Mouse (Mus musculus) hindbrain, embryonic 15.5 days (tissue): ENCODE measurements at regions not wholly inside any gene's neighbourhood (a gene's known extent, or its start where the extent isn't known, plus 50 kb on each side); places are given as distances from the start of the nearest gene placed in this dataset.

ENCODE experiments used
- ATAC-seq: fragments of 200-750 bp; cut with Nextera tagmentation; 2 replicates; pipeline ENCODE4 v1.8.0; 2017; ENCODE audit warnings: low read depth, moderate number of reproducible peaks, moderate TSS enrichment; ENCODE audit not compliant: low FRiP score
- H3K27ac ChIP-seq: fragments of 300-500 bp; sonication (generic); replicated peaks from 2 replicates; pipeline ENCODE4 v1.5.1; 2015; ENCODE audit warnings: mild to moderate bottlenecking, inconsistent platforms
- H3K27me3 ChIP-seq: fragments of 300-500 bp; sonication (generic); 2 replicates; pipeline ENCODE4 v1.6.1; 2015; ENCODE audit warnings: control low read depth, inconsistent platforms
- H3K36me3 ChIP-seq: fragments of 300-500 bp; sonication (generic); 2 replicates; pipeline ENCODE4 v1.6.1; 2015; ENCODE audit warnings: control low read depth, inconsistent platforms
- H3K4me1 ChIP-seq: fragments of 300-500 bp; sonication (generic); replicated peaks from 2 replicates; pipeline ENCODE4 v1.6.1; 2015; ENCODE audit warnings: control low read depth, inconsistent platforms
- H3K4me2 ChIP-seq: fragments of 300-500 bp; sonication (generic); 2 replicates; pipeline ENCODE4 v1.6.1; 2015; ENCODE audit warnings: moderate library complexity, mild to moderate bottlenecking, inconsistent platforms
- H3K4me3 ChIP-seq: fragments of 300-500 bp; sonication (generic); 2 replicates; pipeline ENCODE4 v1.5.1; 2015; ENCODE audit warnings: mild to moderate bottlenecking, inconsistent platforms
- H3K9ac ChIP-seq: fragments of 300-500 bp; sonication (generic); 2 replicates; pipeline ENCODE4 v1.6.1; 2015; ENCODE audit warnings: inconsistent platforms
- H3K9me3 ChIP-seq: fragments of 300-500 bp; sonication (generic); 2 replicates; pipeline ENCODE4 v1.6.1; 2016; ENCODE audit warnings: control low read depth, inconsistent platforms
- WGBS: fragments of 180-500 bp; shearing (Covaris S2); methylation state at CpG from one replicate; pipeline ENCODE4 v1.1.7; 2015; 5-methylcytosine and 5-hydroxymethylcytosine counted together

GRCm38 (mm10) chr14:109941944-109942343, 813.0 kb downstream of the Slitrk6 start:
- Histone ChIP-seq H3K9me3 (no peaks in the 10 kb centered on the region), H3K9ac (no peak overlapping the region), H3K27ac (no peak overlapping the region), H3K4me2 (no peak overlapping the region), H3K27me3 (no peaks in the 10 kb centered on the region), H3K4me1 (no peaks in the 10 kb centered on the region), H3K4me3 (no peak overlapping the region), H3K36me3 (no peaks in the 10 kb centered on the region)
- WGBS = 73% methylated on average over 4 of the region's 4 CpGs
- ATAC-seq = no peak

DNA sequence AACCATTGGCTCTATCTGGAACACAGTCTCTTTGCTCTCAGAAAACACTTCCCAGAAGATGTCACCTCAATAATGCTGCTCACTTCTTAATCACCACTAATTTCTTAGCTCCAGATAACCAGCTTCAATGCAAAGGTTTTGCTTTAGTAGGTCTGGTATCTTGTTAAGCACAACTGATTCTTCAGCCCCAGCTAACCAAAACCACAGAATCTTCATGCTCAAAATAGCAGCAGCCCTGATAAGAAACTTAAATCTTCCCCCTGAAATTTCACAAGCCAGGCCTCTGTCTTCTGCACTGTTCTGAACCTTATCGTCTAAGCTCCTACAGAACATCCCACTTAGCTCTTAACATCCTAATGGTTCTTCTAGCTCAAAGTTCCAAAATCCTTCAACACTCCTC, 813.8 kb downstream of the Slitrk6 start:
- Histone ChIP-seq H3K9me3 (no peaks in the 10 kb centered on the region), H3K4me2 (no peak overlapping the region), H3K36me3 (no peaks in the 10 kb centered on the region), H3K27ac (no peak overlapping the region), H3K9ac (no peak overlapping the region), H3K4me1 (no peaks in the 10 kb centered on the region), H3K4me3 (no peak overlapping the region), H3K27me3 (no peaks in the 10 kb centered on the region)
- no peak for ATAC-seq
- WGBS = 92% methylated on average over 1 of the region's 1 CpGs

GRCm38 (mm10) chr14:109937432-109937831, 817.5 kb downstream of the Slitrk6 start:
- Histone ChIP-seq H3K9me3 (no peaks in the 10 kb centered on the region), H3K36me3 (no peaks in the 10 kb centered on the region), H3K4me1 (no peaks in the 10 kb centered on the region), H3K27ac (no peak overlapping the region), H3K27me3 (no peaks in the 10 kb centered on the region), H3K4me3 (no peak overlapping the region), H3K4me2 (no peak overlapping the region), H3K9ac (no peak overlapping the region)
- no peak for ATAC-seq
- WGBS = 81% methylated on average over 6 of the region's 6 CpGs

DNA sequence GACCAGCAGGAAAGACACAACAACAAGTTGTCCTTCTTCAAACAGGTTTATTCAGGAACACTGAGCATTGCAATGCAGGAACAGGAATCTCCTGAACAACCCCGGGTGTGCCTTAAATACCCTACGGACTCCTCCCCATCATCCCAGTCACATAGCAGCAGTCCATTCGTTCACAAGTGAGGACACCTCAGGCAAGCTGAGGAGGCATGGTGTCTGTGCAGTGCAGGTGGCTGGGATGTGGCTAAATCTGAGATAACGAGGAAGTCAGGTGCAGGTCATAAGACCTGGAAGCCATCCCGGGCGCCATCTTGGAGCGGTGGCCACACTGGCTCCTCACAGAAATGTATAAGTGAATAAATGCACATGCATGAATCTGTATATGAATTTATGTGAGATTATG, 826.0 kb downstream of the Slitrk6 start:
- no peak for ATAC-seq

DNA sequence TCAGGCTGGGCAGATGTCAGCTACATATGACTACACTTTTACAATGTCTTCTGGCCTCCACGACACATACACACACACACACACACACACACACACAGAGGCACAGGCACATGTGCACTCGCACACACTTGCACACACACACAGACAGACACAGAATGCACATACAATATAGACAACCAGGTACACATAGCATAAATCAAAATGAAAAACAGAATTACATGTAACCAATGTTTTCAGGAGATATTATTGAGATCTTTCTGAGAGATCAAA, 863.1 kb downstream of the Slitrk6 start:
- H3K4me3 ChIP-seq = no peak overlapping the region
- WGBS = 80% methylated on average over 2 of the region's 2 CpGs
- no peak overlapping the region for H3K27ac ChIP-seq
- H3K9me3 ChIP-seq = no peaks in the 10 kb centered on the region
- no peak overlapping the region for H3K4me2 ChIP-seq
- no peak overlapping the region for H3K9ac ChIP-seq
- ATAC-seq = peak; percentile 61
- H3K36me3 ChIP-seq = no peaks in the 10 kb centered on the region
- H3K27me3 ChIP-seq = no peaks in the 10 kb centered on the region
- H3K4me1 ChIP-seq = no peaks in the 10 kb centered on the region

More for the DNA sequence above, 826.0 kb downstream of the Slitrk6 start:
- H3K4me2 ChIP-seq = no peak overlapping the region
- H3K27ac ChIP-seq = no peak overlapping the region
- no peak overlapping the region for H3K4me3 ChIP-seq
- H3K4me1 ChIP-seq = no peaks in the 10 kb centered on the region
- no peaks in the 10 kb centered on the region for H3K36me3 ChIP-seq
- H3K9ac ChIP-seq = no peak overlapping the region
- WGBS = 93% methylated on average over 7 of the region's 7 CpGs
- no peaks in the 10 kb centered on the region for H3K9me3 ChIP-seq
- no peaks in the 10 kb centered on the region for H3K27me3 ChIP-seq

- 70% methylated on average over 3 of the region's 3 CpGs for WGBS
- H3K9me3 ChIP-seq = no peaks in the 10 kb centered on the region
Observed at GRCm38 (mm10) chr14:109891151-109891895, 863.6 kb downstream of the Slitrk6 start.

DNA sequence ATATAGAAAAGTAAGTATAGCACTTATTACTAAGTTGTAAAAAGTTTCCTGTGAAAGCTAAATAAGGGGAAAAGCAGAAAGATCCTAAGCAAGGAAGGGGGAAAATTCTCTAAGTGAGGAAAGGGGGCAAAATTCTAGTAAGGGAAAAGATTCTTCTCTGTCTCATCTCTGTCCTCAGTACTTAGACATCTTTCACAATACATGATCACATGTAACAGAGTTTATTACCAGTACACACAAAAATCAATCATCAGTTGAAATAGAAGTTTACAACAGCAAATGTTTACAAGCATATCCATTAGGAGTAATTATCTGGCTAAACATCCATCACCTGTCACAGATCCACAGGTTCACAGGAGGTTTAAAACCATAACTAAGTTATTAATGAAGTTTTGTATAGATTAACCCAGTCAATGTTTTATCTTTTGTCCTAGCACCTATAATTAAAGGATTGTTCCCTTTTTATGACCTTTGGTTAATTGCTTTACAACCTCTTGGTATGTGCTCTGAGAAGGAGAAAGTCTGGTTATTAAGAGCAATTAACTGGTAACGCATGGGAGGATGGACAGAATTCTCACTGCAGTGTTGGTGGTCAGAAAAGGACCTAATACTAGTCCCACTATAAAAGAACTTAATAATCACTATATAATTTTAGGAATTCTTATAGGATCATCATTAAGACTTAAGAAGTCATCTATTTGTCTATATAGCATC, 877.8 kb downstream of the Slitrk6 start:
- ATAC-seq = no peak
- Histone ChIP-seq H3K27me3 (no peaks in the 10 kb centered on the region), H3K4me2 (no peak overlapping the region), H3K9ac (no peak overlapping the region), H3K9me3 (no peaks in the 10 kb centered on the region), H3K36me3 (no peaks in the 10 kb centered on the region), H3K27ac (no peak overlapping the region), H3K4me1 (no peaks in the 10 kb centered on the region), H3K4me3 (no peak overlapping the region)
- WGBS = 78% methylated on average over 1 of the region's 1 CpGs

More at GRCm38 (mm10) chr14:109891151-109891895, 863.6 kb downstream of the Slitrk6 start:
- no peak overlapping the region for H3K4me2 ChIP-seq
- H3K9ac ChIP-seq = no peak overlapping the region
- H3K4me1 ChIP-seq = no peaks in the 10 kb centered on the region
- peak; percentile 68 for ATAC-seq
- no peaks in the 10 kb centered on the region for H3K27me3 ChIP-seq
- H3K4me3 ChIP-seq = no peak overlapping the region
- H3K36me3 ChIP-seq = no peaks in the 10 kb centered on the region
- H3K27ac ChIP-seq = no peak overlapping the region

DNA sequence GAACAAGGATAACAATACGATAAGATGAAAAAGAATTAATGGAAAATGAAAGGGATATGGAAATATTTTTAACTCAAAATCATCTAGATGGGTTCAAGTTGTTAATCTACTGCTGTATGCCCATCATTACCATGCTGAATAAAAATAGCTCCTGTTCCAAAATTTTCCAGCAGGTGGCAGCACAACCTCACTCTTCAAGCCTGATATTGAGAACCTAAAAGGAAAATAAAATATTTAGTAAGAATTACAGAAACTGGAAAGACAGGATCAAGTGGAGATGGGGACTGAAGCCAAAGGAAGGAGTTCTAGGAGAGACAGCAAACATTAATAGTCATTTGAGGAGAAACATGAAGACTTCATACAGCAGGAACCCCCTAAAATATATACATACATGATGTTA, 880.7 kb downstream of the Slitrk6 start:
- no peak overlapping the region for H3K4me2 ChIP-seq
- H3K36me3 ChIP-seq = no peaks in the 10 kb centered on the region
- no peak overlapping the region for H3K9ac ChIP-seq
- no peak overlapping the region for H3K4me3 ChIP-seq
- H3K9me3 ChIP-seq = no peaks in the 10 kb centered on the region
- no peak overlapping the region for H3K27ac ChIP-seq
- H3K4me1 ChIP-seq = no peaks in the 10 kb centered on the region
- no peaks in the 10 kb centered on the region for H3K27me3 ChIP-seq
- 3% methylated on average over 1 of the region's 1 CpGs for WGBS
- peak; percentile 38; the same call in 1 of the 2 replicates for ATAC-seq

DNA sequence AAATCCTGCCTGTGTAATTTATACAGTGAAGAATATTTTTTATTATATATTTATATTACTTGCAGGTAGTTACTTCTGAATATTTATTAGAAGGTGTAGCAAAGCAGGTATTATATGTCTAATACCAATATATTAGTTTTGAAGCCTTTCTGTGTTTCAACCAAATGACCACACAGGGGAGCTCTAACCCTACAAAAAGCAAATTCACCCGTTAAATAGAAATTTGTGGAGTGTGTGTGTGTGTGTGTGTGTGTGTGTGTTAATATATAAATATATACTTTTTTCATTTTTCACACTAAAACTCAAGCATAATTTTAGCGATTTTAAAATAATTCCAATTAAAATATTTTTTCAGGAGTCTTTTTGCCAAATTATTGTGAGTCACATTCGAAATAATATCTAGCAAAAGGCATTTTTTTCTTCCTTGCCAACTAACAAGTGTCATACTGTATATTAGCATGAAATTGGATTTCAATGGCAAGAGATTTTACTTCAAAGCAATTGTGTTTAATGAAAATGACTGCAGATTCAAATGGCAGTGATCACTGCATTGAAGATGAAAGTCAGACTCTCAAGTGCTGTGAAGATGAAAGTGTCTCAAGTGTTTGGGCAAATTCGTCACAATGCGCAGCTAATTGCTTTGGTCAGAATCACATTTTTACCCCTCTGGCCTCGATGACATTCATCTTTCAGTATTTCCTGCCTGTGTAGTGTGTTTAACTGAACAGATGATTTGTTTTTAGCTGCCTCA, 914.4 kb downstream of the Slitrk6 start:
- Histone ChIP-seq H3K4me2 (no peak overlapping the region), H3K27me3 (no peaks in the 10 kb centered on the region), H3K4me3 (no peak overlapping the region), H3K9ac (no peak overlapping the region), H3K9me3 (no peaks in the 10 kb centered on the region), H3K27ac (no peak overlapping the region), H3K4me1 (no peaks in the 10 kb centered on the region), H3K36me3 (no peaks in the 10 kb centered on the region)
- WGBS = 44% methylated on average over 6 of the region's 6 CpGs
- no peak for ATAC-seq

DNA sequence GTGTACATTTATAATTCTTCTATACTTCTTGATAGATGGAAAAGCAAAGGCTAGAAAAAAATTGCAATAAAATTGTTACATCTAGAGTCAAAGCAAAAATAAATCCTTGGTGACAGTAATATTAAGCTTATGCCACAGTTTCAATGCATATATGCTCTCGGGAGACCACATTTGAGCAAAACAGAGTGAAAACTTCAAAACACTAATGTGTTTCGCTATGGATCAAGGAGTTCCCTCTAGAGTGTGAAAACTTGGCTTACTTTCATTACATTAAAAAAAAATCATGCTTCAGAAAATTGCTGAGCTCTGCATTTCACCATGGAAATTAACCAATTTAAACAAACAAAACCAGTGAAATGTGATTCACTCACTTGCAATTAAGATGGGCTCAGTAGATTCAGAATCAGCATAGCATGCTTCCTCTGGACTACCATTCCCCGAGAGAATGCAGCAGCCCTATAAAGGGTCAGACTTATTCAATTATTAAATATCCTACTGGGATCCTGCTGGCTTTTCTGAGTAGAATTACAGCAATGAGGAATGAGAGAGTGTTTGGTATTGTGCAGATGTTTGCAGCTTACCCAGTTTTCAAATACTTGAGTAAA, 888.7 kb upstream of the Slitrk1 start:
- no peak overlapping the region for H3K4me3 ChIP-seq
- 50% methylated on average over 3 of the region's 3 CpGs for WGBS
- H3K9me3 ChIP-seq = no peaks in the 10 kb centered on the region
- peaks cover 3% of the 10 kb centered on the region; the same call in 1 of the 2 replicates for H3K4me1 ChIP-seq
- ATAC-seq = no peak
- H3K9ac ChIP-seq = no peak overlapping the region
- no peak overlapping the region for H3K27ac ChIP-seq
- no peak overlapping the region for H3K4me2 ChIP-seq
- H3K36me3 ChIP-seq = no peaks in the 10 kb centered on the region
- no peaks in the 10 kb centered on the region for H3K27me3 ChIP-seq

GRCm38 (mm10) chr14:109772246-109772645, 858.3 kb upstream of the Slitrk1 start:
- 45% methylated on average over 1 of the region's 1 CpGs for WGBS
- Histone ChIP-seq H3K9me3 (no peaks in the 10 kb centered on the region), H3K9ac (no peak overlapping the region), H3K27ac (no peak overlapping the region), H3K4me3 (no peak overlapping the region), H3K4me1 (no peaks in the 10 kb centered on the region), H3K4me2 (no peak overlapping the region), H3K27me3 (no peaks in the 10 kb centered on the region), H3K36me3 (no peaks in the 10 kb centered on the region)
- ATAC-seq = no peak

DNA sequence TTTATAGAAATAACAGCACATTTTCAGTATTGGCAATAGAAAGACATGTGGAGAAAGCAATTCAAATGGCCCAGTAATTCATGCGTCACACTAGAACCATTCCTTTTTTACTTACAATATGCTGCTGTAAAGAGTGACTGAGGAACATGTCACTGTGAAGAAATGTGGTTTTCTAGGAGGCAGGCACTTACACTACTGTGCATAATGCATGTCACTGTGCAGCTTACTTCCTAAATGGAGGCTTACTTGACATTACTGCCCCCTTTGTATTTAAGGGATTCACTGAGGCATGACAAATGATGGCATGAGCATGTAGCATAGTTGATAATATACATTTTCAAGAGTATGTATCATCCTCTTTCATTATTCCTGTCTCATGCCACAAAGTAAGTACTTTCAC, 846.9 kb upstream of the Slitrk1 start:
- 40% methylated on average over 1 of the region's 1 CpGs for WGBS
- Histone ChIP-seq H3K9ac (no peak overlapping the region), H3K36me3 (no peaks in the 10 kb centered on the region), H3K4me1 (no peaks in the 10 kb centered on the region), H3K9me3 (no peaks in the 10 kb centered on the region), H3K27me3 (no peaks in the 10 kb centered on the region), H3K4me3 (no peak overlapping the region), H3K27ac (no peak overlapping the region), H3K4me2 (no peak overlapping the region)
- no peak for ATAC-seq
